26 mouse cellular contexts compared by ENCODE assay signal in genomic region chr16:33995496-33995895, GRCm38 (mm10). TPM values are rescaled to one million over a fixed set of nuclear protein-coding genes. Genes with fewer than 3 reads are reported as not detected.
A peak's percentile ranks its signal among the peaks of the same experiment; 100 is the strongest.
DNase-seq lines count a peak whose midpoint lies in the region; ATAC-seq lines count a peak whose summit lies in the region.
"Had no signal": no experiment of that assay in that cellular context is flagged by ENCODE, and none has a peak within 500 bp of the region (broad histone marks: within the 10 kb centered on the region; RNA-seq: fewer than 3 reads in every experiment).

No protein-coding gene starts in this region.

- no peak overlapping the region for H3K4me3 ChIP-seq in forebrain, embryonic 13.5 days
- no peak overlapping the region for H3K4me3 ChIP-seq in forebrain, embryonic 15.5 days
- H3K4me3 ChIP-seq: erythroblast, embryonic 14.5 days; heart, adult 2 months; hindbrain, embryonic 10.5 days; intestine, embryonic 15.5 days; layer of hippocampus, adult 2 months; left cerebral cortex, adult 2 months; limb, embryonic 13.5 days; liver, embryonic 13.5 days; megakaryocyte, embryonic 14.5 days; midbrain, embryonic 12.5 days; myocyte; neural tube, embryonic 12.5 days; stomach, embryonic 15.5 days had no signal

- H3K36me3 ChIP-seq in forebrain, embryonic 13.5 days (ENCODE audit: poor library complexity, severe bottlenecking) = no peaks in the 10 kb centered on the region
- peaks cover 2% of the 10 kb centered on the region; the same call in 1 of the 2 replicates for H3K36me3 ChIP-seq in forebrain, embryonic 15.5 days
- H3K36me3 ChIP-seq: G1E; hindbrain, embryonic 10.5 days; intestine, embryonic 15.5 days; limb, embryonic 13.5 days; liver, embryonic 13.5 days; midbrain, embryonic 12.5 days; neural tube, embryonic 12.5 days; stomach, embryonic 15.5 days had no signal

- no peak overlapping the region for H3K9ac ChIP-seq in forebrain, embryonic 13.5 days
- H3K9ac ChIP-seq in forebrain, embryonic 15.5 days (replicated peaks) = no peak overlapping the region
- H3K9ac ChIP-seq: forebrain, postnatal 0 days; intestine, embryonic 15.5 days; limb, embryonic 13.5 days; liver, embryonic 13.5 days; midbrain, embryonic 12.5 days; neural tube, embryonic 12.5 days; stomach, embryonic 15.5 days had no signal

- intact Hi-C loops in heart, postnatal 25 days (cut with DNase I) = loop anchor here (5.0 kb wide), 1 partner anchor 42 kb away; no protein-coding TSS in a partner anchor

- DNase-seq in cerebellum, adult 9-10 months = peak; percentile 34
- no peak for DNase-seq in cerebellum, adult 8-10 months
- DNase-seq in heart, adult 9 months (ENCODE audit: low spot score in 2 of 2) = peak; percentile 43 to 45
- no peak for DNase-seq in heart, postnatal 25 days (ENCODE audit: low spot score)
- peak; percentile 41 for DNase-seq in skeletal muscle tissue, adult 2 months (ENCODE audit: low read depth, low spot score)
- DNase-seq in embryo, embryonic 10 days (ENCODE audit: low spot score) = no peak
- DNase-seq: adrenal gland, adult 8-10 months had no signal

- H3K27ac ChIP-seq in forebrain, embryonic 13.5 days = no peak overlapping the region
- H3K27ac ChIP-seq in forebrain, embryonic 15.5 days (replicated peaks) = no peak overlapping the region
- H3K27ac ChIP-seq: heart, adult 2 months; hindbrain, embryonic 10.5 days; hindbrain, postnatal 0 days; intestine, embryonic 15.5 days; layer of hippocampus, adult 2 months; left cerebral cortex, adult 2 months; limb, embryonic 13.5 days; liver, embryonic 13.5 days; midbrain, embryonic 12.5 days; neural tube, embryonic 12.5 days; stomach, embryonic 15.5 days had no signal

- ATAC-seq in forebrain, embryonic 13.5 days = 0 out of 2 replicates have a peak, but pooled peaks have one; percentile 5
- ATAC-seq in forebrain, embryonic 15.5 days (replicated peaks) = no peak
- ATAC-seq: hindbrain, postnatal 0 days; intestine, embryonic 15.5 days; lung, postnatal 0 days had no signal

- no peak overlapping the region for H3K4me2 ChIP-seq in forebrain, embryonic 13.5 days
- no peak overlapping the region for H3K4me2 ChIP-seq in forebrain, embryonic 15.5 days (replicated peaks)
- H3K4me2 ChIP-seq: intestine, embryonic 15.5 days; limb, embryonic 13.5 days; liver, embryonic 13.5 days; midbrain, embryonic 12.5 days; neural tube, embryonic 12.5 days; stomach, embryonic 15.5 days had no signal

- peaks cover 5% of the 10 kb centered on the region; the same call in 1 of the 2 replicates for H3K4me1 ChIP-seq in forebrain, embryonic 13.5 days
- no peaks in the 10 kb centered on the region for H3K4me1 ChIP-seq in forebrain, embryonic 15.5 days
- H3K4me1 ChIP-seq: intestine, embryonic 15.5 days; limb, embryonic 13.5 days; neural tube, embryonic 12.5 days; stomach, embryonic 15.5 days had no signal

- 0 out of 2 replicates have a peak, but pooled peaks cover 6% of the 10 kb centered on the region for H3K27me3 ChIP-seq in forebrain, embryonic 13.5 days
- H3K27me3 ChIP-seq in forebrain, embryonic 15.5 days = no peaks in the 10 kb centered on the region
- H3K27me3 ChIP-seq: intestine, embryonic 15.5 days; limb, embryonic 13.5 days; midbrain, embryonic 12.5 days; stomach, embryonic 15.5 days had no signal

- H3K9me3 ChIP-seq in forebrain, embryonic 13.5 days (replicated peaks) = no peaks in the 10 kb centered on the region
- H3K9me3 ChIP-seq in forebrain, embryonic 15.5 days = no peaks in the 10 kb centered on the region
- H3K9me3 ChIP-seq: G1E; hindbrain, embryonic 10.5 days; intestine, embryonic 15.5 days; limb, embryonic 13.5 days; liver, embryonic 13.5 days; megakaryocyte, embryonic 14.5 days; midbrain, embryonic 12.5 days; neural tube, embryonic 12.5 days; stomach, embryonic 15.5 days had no signal

- WGBS in forebrain, embryonic 13.5 days = 84% methylated on average over 3 of the region's 3 CpGs
- 82% methylated on average over 3 of the region's 3 CpGs for WGBS in forebrain, embryonic 15.5 days

RNA-seq across cellular contexts. Expression of gene Umps, which starts 28.7 kb away (rescaled TPM):
- 40.4 and 46.8 TPM in 2 replicates for polyA plus RNA-seq in forebrain, embryonic 13.5 days (2015; fragmentation: Nextera tagmentation; extraction: Ambion mirVana)
- polyA plus RNA-seq in forebrain, embryonic 15.5 days (2015; fragmentation: Nextera tagmentation; extraction: Ambion mirVana) = 32.9 and 34.5 TPM in 2 replicates
- total RNA-seq in heart, postnatal 25 days (2021) = 1 to 10 TPM; 9.0 to 9.2 TPM

Comparison
In these comparisons a context has a peak if more than half of its experiments do, and no peak if none do; other contexts are left out.
1. DNase-seq: peak in cerebellum, adult 9-10 months (single experiment), heart, adult 9 months (2 of 2) and skeletal muscle tissue, adult 2 months (single experiment); none in cerebellum, adult 8-10 months (single experiment), heart, postnatal 25 days (single experiment) and embryo, embryonic 10 days (single experiment).